Mouse (Mus musculus) ES-E14 (cell line): ENCODE results near the gene Ell.

Experiments used
- MAFK ChIP-seq: IDR thresholded peaks from 2 replicates; pipeline ENCODE4 v1.6.1; 2014; ENCODE audit warnings: mild to moderate bottlenecking, low read depth, low read length, inconsistent platforms; ENCODE audit not compliant: insufficient read depth
- ZC3H11A ChIP-seq: IDR thresholded peaks from 2 replicates; pipeline ENCODE4 v1.6.1; 2012; ENCODE audit warnings: low read depth, mild to moderate bottlenecking, inconsistent platforms, low read length, borderline replicate concordance

GRCm38 (mm10) chr8:70629574-70630531 lies 90.6 kb downstream of the Ell start:
- TF ChIP-seq ZC3H11A (no peak), MAFK (no peak)
